Mouse (Mus musculus) CH12.LX (cell line): ENCODE data around the gene Map3k6.

Experiments
- ELF1 ChIP-seq: IDR thresholded peaks from 2 replicates; pipeline ENCODE4 v1.6.1; 2014; ENCODE audit warnings: low read depth, mild to moderate bottlenecking, inconsistent platforms, low read length, improper control_type of control experiment
- EP300 ChIP-seq: IDR thresholded peaks from 2 replicates; pipeline ENCODE4 v1.6.1; 2011; ENCODE audit warnings: low read length, improper control_type of control experiment
- GABPA ChIP-seq: IDR thresholded peaks from 2 replicates; pipeline ENCODE4 v1.6.1; 2012; ENCODE audit warnings: low read depth, low read length, improper control_type of control experiment, inconsistent platforms; ENCODE audit not compliant: insufficient replicate concordance
- IRF4 ChIP-seq: IDR thresholded peaks from 2 replicates; pipeline ENCODE4 v1.6.1; 2014; ENCODE audit warnings: low read depth, mild to moderate bottlenecking, inconsistent platforms, low read length, improper control_type of control experiment
- KAT2A ChIP-seq: IDR thresholded peaks from 2 replicates; pipeline ENCODE4 v1.6.1; 2012; ENCODE audit warnings: low read length, improper control_type of control experiment, inconsistent platforms; ENCODE audit not compliant: insufficient replicate concordance
- MAFK ChIP-seq: IDR thresholded peaks from 2 replicates; pipeline ENCODE4 v1.6.1; 2011; ENCODE audit warnings: low read length, improper control_type of control experiment; ENCODE audit not compliant: insufficient replicate concordance
- MAX ChIP-seq: IDR thresholded peaks from 2 replicates; pipeline ENCODE4 v1.6.1; 2011; ENCODE audit warnings: low read length, improper control_type of control experiment
- POLR2A ChIP-seq: IDR thresholded peaks from 2 replicates; pipeline ENCODE4 v1.6.1; 2011; ENCODE audit warnings: low read depth, mild to moderate bottlenecking, improper control_type of control experiment, low read length
- TBP ChIP-seq: conservative IDR thresholded peaks from 2 replicates; pipeline ENCODE4 v1.6.1; 2011; ENCODE audit warnings: low read depth, low read length, improper control_type of control experiment
- ZKSCAN1 ChIP-seq: IDR thresholded peaks from 2 replicates; pipeline ENCODE4 v1.6.1; 2012; ENCODE audit warnings: low read depth, inconsistent platforms, low read length, improper control_type of control experiment, borderline replicate concordance

- no peak for TF ChIP-seq ELF1
- TF ChIP-seq KAT2A, result no peak
- no peak for TF ChIP-seq ZKSCAN1
- no peak for TF ChIP-seq EP300
- TF ChIP-seq TBP, result no peak
- no peak for TF ChIP-seq GABPA
- no peak for TF ChIP-seq MAX
- no peak for TF ChIP-seq MAFK
- TF ChIP-seq POLR2A, result no peak
- TF ChIP-seq IRF4, result no peak
These were observed 45.3 kb downstream of the Map3k6 start for GRCm38 (mm10) chr4:133285950-133286349.
